Mouse (Mus musculus) forebrain, embryonic 15.5 days (tissue): ENCODE data around the gene Notch3. TPM values are rescaled to one million over a fixed set of nuclear protein-coding genes. Genes with fewer than 3 reads are reported as not detected.

ENCODE experiments used
- ATAC-seq: fragments of 200-750 bp; cut with Nextera tagmentation; replicated peaks from 2 replicates; pipeline ENCODE4 v1.8.0; 2017; ENCODE audit warnings: mild to moderate bottlenecking, moderate TSS enrichment, moderate library complexity
- H3K27ac ChIP-seq: fragments of 300-500 bp; sonication (generic); replicated peaks from 2 replicates; pipeline ENCODE4 v1.5.1; 2015; ENCODE audit warnings: mild to moderate bottlenecking, inconsistent platforms
- H3K27me3 ChIP-seq: fragments of 300-500 bp; sonication (generic); 2 replicates; pipeline ENCODE4 v1.6.1; 2015; ENCODE audit warnings: inconsistent platforms
- H3K36me3 ChIP-seq: fragments of 300-500 bp; sonication (generic); 2 replicates; pipeline ENCODE4 v1.6.1; 2015; ENCODE audit warnings: mild to moderate bottlenecking, inconsistent platforms
- H3K4me1 ChIP-seq: fragments of 300-500 bp; sonication (generic); 2 replicates; pipeline ENCODE4 v1.6.1; 2015; ENCODE audit warnings: inconsistent platforms
- H3K4me2 ChIP-seq: fragments of 300-500 bp; sonication (generic); replicated peaks from 2 replicates; pipeline ENCODE4 v1.6.1; 2015; ENCODE audit warnings: mild to moderate bottlenecking, inconsistent platforms
- H3K4me3 ChIP-seq: fragments of 300-500 bp; sonication (generic); 2 replicates; pipeline ENCODE4 v1.5.1; 2015; ENCODE audit warnings: mild to moderate bottlenecking, inconsistent platforms
- H3K9ac ChIP-seq: fragments of 300-500 bp; sonication (generic); replicated peaks from 2 replicates; pipeline ENCODE4 v1.6.1; 2015; ENCODE audit warnings: mild to moderate bottlenecking, inconsistent platforms
- H3K9me3 ChIP-seq: fragments of 300-500 bp; sonication (generic); 2 replicates; pipeline ENCODE4 v1.6.1; 2016; ENCODE audit warnings: inconsistent platforms
- WGBS: fragments of 180-500 bp; shearing (Covaris S2); methylation state at CpG from one replicate; pipeline ENCODE4 v1.1.7; 2015; ENCODE audit warnings: mixed read lengths; 5-methylcytosine and 5-hydroxymethylcytosine counted together
- polyA plus RNA-seq: library from polyadenylated mRNA; unstranded; fragments of >200 nt; fragmentation: Nextera tagmentation; extraction: Ambion mirVana; gene quantifications from 2 replicates; pipeline ENCODE4 v1.2.1, GENCODE M21; 2015

The Notch3 gene
- polyA plus RNA-seq, 1 experiment from 2014 or later, result 5.8 TPM

GRCm38 (mm10) chr17:32189850-32190249, 23.2 kb upstream of the Notch3 start:
- ATAC-seq, result no peak
- no peak overlapping the region for H3K9ac ChIP-seq
- H3K27ac ChIP-seq, result no peak overlapping the region
- no peaks in the 10 kb centered on the region; the same call in 1 of the 2 replicates for H3K27me3 ChIP-seq
- H3K9me3 ChIP-seq, result no peaks in the 10 kb centered on the region
- H3K4me3 ChIP-seq, result no peak overlapping the region
- H3K36me3 ChIP-seq, result no peaks in the 10 kb centered on the region
- H3K4me2 ChIP-seq, result peak overlapping the region; percentile 54; the same call in 1 of the 2 replicates
- WGBS, result 20% methylated on average over 5 of the region's 5 CpGs
- H3K4me1 ChIP-seq, result peaks cover 8% of the 10 kb centered on the region

GRCm38 (mm10) chr17:32188863-32189636, 22.4 kb upstream of the Notch3 start, which contains the start of gene Ephx3:
Gene Ephx3, minus strand, starts transcription at chr17:32189549.
- 6% methylated on average over 42 of the region's 42 CpGs for WGBS
- peak within 1 kb of the TSS; percentile 32 for H3K4me3 ChIP-seq
- no peaks in the 10 kb centered on the region; the same call in 1 of the 2 replicates for H3K27me3 ChIP-seq
- peak; percentile 71 for ATAC-seq
- no peaks in the 10 kb centered on the region for H3K36me3 ChIP-seq
- peak within 1 kb of the TSS; percentile 54 for H3K4me2 ChIP-seq
- peak within 1 kb of the TSS; percentile 22 for H3K9ac ChIP-seq
- H3K9me3 ChIP-seq, result no peaks in the 10 kb centered on the region
- H3K27ac ChIP-seq, result no peak within 1 kb of the TSS
- peaks cover 8% of the 10 kb centered on the region for H3K4me1 ChIP-seq

GRCm38 (mm10) chr17:32183017-32183416, 16.4 kb upstream of the Notch3 start:
- whole genome bisulfite sequencing, result 12% methylated on average over 8 of the region's 8 CpGs
- peaks cover 18% of the 10 kb centered on the region for H3K4me1 ChIP-seq
- H3K4me2 ChIP-seq, result no peak overlapping the region
- no peak for ATAC-seq
- H3K4me3 ChIP-seq, result no peak overlapping the region
- H3K27ac ChIP-seq, result no peak overlapping the region
- no peaks in the 10 kb centered on the region for H3K36me3 ChIP-seq
- no peaks in the 10 kb centered on the region for H3K27me3 ChIP-seq
- no peak overlapping the region for H3K9ac ChIP-seq
- H3K9me3 ChIP-seq, result no peaks in the 10 kb centered on the region

GRCm38 (mm10) chr17:32179621-32180491, 13.2 kb upstream of the Notch3 start:
- no peak overlapping the region for H3K9ac ChIP-seq
- peaks cover 18% of the 10 kb centered on the region for H3K4me1 ChIP-seq
- no peaks in the 10 kb centered on the region for H3K36me3 ChIP-seq
- peak overlapping the region; percentile 51 for H3K27ac ChIP-seq
- H3K9me3 ChIP-seq, result no peaks in the 10 kb centered on the region
- 0 out of 2 replicates have a peak, but pooled peaks have one; percentile 26 for ATAC-seq
- H3K4me2 ChIP-seq, result no peak overlapping the region
- 30% methylated on average over 11 of the region's 11 CpGs for WGBS
- no peaks in the 10 kb centered on the region for H3K27me3 ChIP-seq
- H3K4me3 ChIP-seq, result no peak overlapping the region

- H3K9ac ChIP-seq, result no peak overlapping the region
These were observed 10.3 kb upstream of the Notch3 start for GRCm38 (mm10) chr17:32176919-32177318.

GRCm38 (mm10) chr17:32173166-32173565, 6.5 kb upstream of the Notch3 start:
- Histone ChIP-seq H3K27me3 (no peaks in the 10 kb centered on the region), H3K9me3 (no peaks in the 10 kb centered on the region), H3K36me3 (no peaks in the 10 kb centered on the region), H3K4me1 (no peaks in the 10 kb centered on the region), H3K27ac (no peak overlapping the region), H3K4me3 (no peak overlapping the region), H3K4me2 (no peak overlapping the region), H3K9ac (no peak overlapping the region)
- no peak for ATAC-seq
- WGBS, result 66% methylated on average over 7 of the region's 7 CpGs

More at GRCm38 (mm10) chr17:32176919-32177318, 10.3 kb upstream of the Notch3 start:
- WGBS, result 90% methylated on average over 4 of the region's 4 CpGs
- Histone ChIP-seq H3K27me3 (no peaks in the 10 kb centered on the region), H3K36me3 (no peaks in the 10 kb centered on the region), H3K4me3 (no peak overlapping the region), H3K27ac (no peak overlapping the region), H3K9me3 (no peaks in the 10 kb centered on the region), H3K4me2 (no peak overlapping the region), H3K4me1 (peaks cover 11% of the 10 kb centered on the region)
- ATAC-seq, result no peak

GRCm38 (mm10) chr17:32172485-32172884, 5.8 kb upstream of the Notch3 start:
- Histone ChIP-seq H3K9ac (no peak overlapping the region), H3K36me3 (no peaks in the 10 kb centered on the region), H3K4me3 (no peak overlapping the region), H3K27ac (no peak overlapping the region), H3K4me1 (no peaks in the 10 kb centered on the region), H3K27me3 (no peaks in the 10 kb centered on the region), H3K4me2 (no peak overlapping the region), H3K9me3 (no peaks in the 10 kb centered on the region)
- WGBS, result 80% methylated on average over 2 of the region's 2 CpGs
- ATAC-seq, result no peak

- H3K9ac ChIP-seq, result no peak overlapping the region
- WGBS, result 77% methylated on average over 4 of the region's 4 CpGs
- no peak overlapping the region for H3K27ac ChIP-seq
- peaks cover 18% of the 10 kb centered on the region for H3K4me1 ChIP-seq
- no peaks in the 10 kb centered on the region for H3K9me3 ChIP-seq
- H3K36me3 ChIP-seq, result no peaks in the 10 kb centered on the region
- no peak for ATAC-seq
- no peak overlapping the region for H3K4me3 ChIP-seq
- H3K4me2 ChIP-seq, result no peak overlapping the region
- no peaks in the 10 kb centered on the region for H3K27me3 ChIP-seq
These were observed 3.0 kb upstream of the Notch3 start for GRCm38 (mm10) chr17:32169518-32170225.

GRCm38 (mm10) chr17:32165803-32166595, 653 bp downstream of the Notch3 start:
- Histone ChIP-seq H3K36me3 (no peaks in the 10 kb centered on the region), H3K4me1 (peaks cover 41% of the 10 kb centered on the region), H3K27ac (peak overlapping the region; percentile 76), H3K27me3 (no peaks in the 10 kb centered on the region), H3K4me2 (peak overlapping the region; percentile 97), H3K9ac (peak overlapping the region; percentile 69), H3K4me3 (peak overlapping the region; percentile 57), H3K9me3 (no peaks in the 10 kb centered on the region)
- WGBS, result 0% methylated on average over 41 of the region's 43 CpGs
- peak; percentile 44 for ATAC-seq

- peak overlapping the region; percentile 97 for H3K4me2 ChIP-seq
- peak overlapping the region; percentile 57 for H3K4me3 ChIP-seq
- peak overlapping the region; percentile 76 for H3K27ac ChIP-seq
- no peaks in the 10 kb centered on the region for H3K27me3 ChIP-seq
- 3% methylated on average over 9 of the region's 9 CpGs for WGBS
- no peaks in the 10 kb centered on the region for H3K9me3 ChIP-seq
- peak overlapping the region; percentile 69 for H3K9ac ChIP-seq
- no peaks in the 10 kb centered on the region for H3K36me3 ChIP-seq
- peaks cover 41% of the 10 kb centered on the region for H3K4me1 ChIP-seq
- ATAC-seq, result peak; percentile 78
These were observed 1.3 kb downstream of the Notch3 start for GRCm38 (mm10) chr17:32165266-32165802.

GRCm38 (mm10) chr17:32164780-32165179, 1.9 kb downstream of the Notch3 start:
- no peaks in the 10 kb centered on the region for H3K9me3 ChIP-seq
- H3K4me3 ChIP-seq, result no peak overlapping the region
- no peaks in the 10 kb centered on the region for H3K36me3 ChIP-seq
- ATAC-seq, result no peak
- peaks cover 41% of the 10 kb centered on the region for H3K4me1 ChIP-seq
- no peak overlapping the region for H3K4me2 ChIP-seq
- H3K27ac ChIP-seq, result peak overlapping the region; percentile 76
- H3K9ac ChIP-seq, result no peak overlapping the region
- H3K27me3 ChIP-seq, result no peaks in the 10 kb centered on the region
